In the genomic region with DNA sequence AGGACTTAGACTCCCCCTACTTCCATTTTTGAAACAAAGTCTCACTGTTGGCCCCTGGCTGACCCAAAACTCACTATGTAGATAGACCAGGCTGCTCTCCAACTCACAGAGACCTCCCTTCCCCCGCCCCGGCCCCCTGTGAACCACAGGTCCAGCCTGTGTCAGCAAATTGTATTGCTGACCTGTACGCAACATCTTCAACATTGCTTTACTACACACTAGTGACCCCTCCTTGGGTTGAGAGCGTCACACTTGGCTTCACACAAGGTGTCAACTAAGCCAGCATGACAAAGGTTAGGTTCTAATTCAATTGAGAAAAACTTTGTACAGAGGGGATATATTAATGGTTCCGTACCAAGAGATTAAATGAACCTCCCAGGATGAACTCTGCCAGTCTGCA, we compare ENCODE assay signal across 12 mouse cellular contexts. TPM values are rescaled to one million over a fixed set of nuclear protein-coding genes. Genes with fewer than 3 reads are reported as not detected.
A peak's percentile ranks its signal among the peaks of the same experiment; 100 is the strongest.
DNase-seq lines count a peak whose midpoint lies in the region; ATAC-seq lines count a peak whose summit lies in the region.
"Had no signal": no experiment of that assay in that cellular context is flagged by ENCODE, and none has a peak within 500 bp of the region (broad histone marks: within the 10 kb centered on the region; RNA-seq: fewer than 3 reads in every experiment).

No protein-coding gene starts in this region.

- no peak for DNase-seq in forebrain, embryonic 10.5 days (ENCODE audit: extremely low spot score, low spot score)
- DNase-seq in midbrain, embryonic 11.5 days (ENCODE audit: low spot score, missing footprints), result peak; percentile 72
- DNase-seq in kidney, postnatal 10 days, result peak; percentile 53
- DNase-seq in natural killer cell, adult 2 months (ENCODE audit: low spot score in 2 of 2), result no peak
- DNase-seq in left cerebral cortex, postnatal 36 days (ENCODE audit: low spot score in 2 of 2), result no peak
- DNase-seq: layer of hippocampus, postnatal 36 days; lung, adult 18-20 months had no signal

- intact Hi-C loops in left cerebral cortex, postnatal 36 days (cut with DNase I), result no loop called here

- 0 out of 2 replicates have a peak, but pooled peaks cover 5% of the 10 kb centered on the region for H3K36me3 ChIP-seq in forebrain, embryonic 13.5 days (ENCODE audit: poor library complexity, severe bottlenecking)
- H3K36me3 ChIP-seq in forebrain, embryonic 10.5 days (replicated peaks), result peaks cover 14% of the 10 kb centered on the region
- no peaks in the 10 kb centered on the region for H3K36me3 ChIP-seq in midbrain, embryonic 11.5 days (ENCODE audit: control insufficient read depth, insufficient read depth, low read length)
- peaks cover 3% of the 10 kb centered on the region; the same call in 1 of the 2 replicates for H3K36me3 ChIP-seq in midbrain, embryonic 13.5 days
- no peaks in the 10 kb centered on the region for H3K36me3 ChIP-seq in liver, embryonic 15.5 days (replicated peaks)
- H3K36me3 ChIP-seq: hindbrain, embryonic 13.5 days had no signal

- 93% methylated on average over 5 of the region's 5 CpGs for WGBS in forebrain, embryonic 13.5 days
- WGBS in forebrain, embryonic 10.5 days, result 92% methylated on average over 5 of the region's 5 CpGs
- 95% methylated on average over 5 of the region's 5 CpGs for WGBS in midbrain, embryonic 11.5 days
- WGBS in midbrain, embryonic 13.5 days, result 96% methylated on average over 5 of the region's 5 CpGs
- WGBS in liver, embryonic 15.5 days (ENCODE audit: insufficient replicate concordance), result 83% methylated on average over 5 of the region's 5 CpGs

- H3K9me3 ChIP-seq in forebrain, embryonic 13.5 days (replicated peaks), result no peaks in the 10 kb centered on the region
- no peaks in the 10 kb centered on the region for H3K9me3 ChIP-seq in forebrain, embryonic 10.5 days
- H3K9me3 ChIP-seq in midbrain, embryonic 11.5 days (ENCODE audit: control insufficient read depth, low read length), result no peaks in the 10 kb centered on the region
- no peaks in the 10 kb centered on the region for H3K9me3 ChIP-seq in midbrain, embryonic 13.5 days
- no peaks in the 10 kb centered on the region for H3K9me3 ChIP-seq in liver, embryonic 15.5 days (replicated peaks)
- H3K9me3 ChIP-seq: hindbrain, embryonic 13.5 days had no signal

- H3K4me2 ChIP-seq in forebrain, embryonic 13.5 days, result 0 out of 2 replicates have a peak overlapping the region, but pooled peaks have one; percentile 69
- H3K4me2 ChIP-seq in midbrain, embryonic 11.5 days, result no peak overlapping the region
- H3K4me2 ChIP-seq in midbrain, embryonic 13.5 days (replicated peaks), result no peak overlapping the region
- H3K4me2 ChIP-seq in liver, embryonic 15.5 days, result no peak overlapping the region

- H3K27ac ChIP-seq in forebrain, embryonic 13.5 days, result no peak overlapping the region
- H3K27ac ChIP-seq in forebrain, embryonic 10.5 days, result no peak overlapping the region
- no peak overlapping the region for H3K27ac ChIP-seq in midbrain, embryonic 11.5 days (ENCODE audit: low read depth, low read length)
- no peak overlapping the region for H3K27ac ChIP-seq in midbrain, embryonic 13.5 days
- no peak overlapping the region for H3K27ac ChIP-seq in liver, embryonic 15.5 days (replicated peaks)
- H3K27ac ChIP-seq: hindbrain, embryonic 13.5 days had no signal

- no peak overlapping the region for H3K4me3 ChIP-seq in forebrain, embryonic 13.5 days
- H3K4me3 ChIP-seq in forebrain, embryonic 10.5 days, result no peak overlapping the region
- H3K4me3 ChIP-seq in midbrain, embryonic 11.5 days (ENCODE audit: low read depth, low read length), result no peak overlapping the region
- H3K4me3 ChIP-seq in midbrain, embryonic 13.5 days (replicated peaks), result no peak overlapping the region
- peak overlapping the region; percentile 93; the same call in 1 of the 2 replicates for H3K4me3 ChIP-seq in liver, embryonic 15.5 days (replicated peaks)

- H3K9ac ChIP-seq in forebrain, embryonic 13.5 days, result no peak overlapping the region
- H3K9ac ChIP-seq in midbrain, embryonic 11.5 days (ENCODE audit: low read length), result no peak overlapping the region
- H3K9ac ChIP-seq in midbrain, embryonic 13.5 days (replicated peaks), result no peak overlapping the region
- no peak overlapping the region for H3K9ac ChIP-seq in liver, embryonic 15.5 days
- H3K9ac ChIP-seq: hindbrain, embryonic 13.5 days had no signal

- ATAC-seq in forebrain, embryonic 13.5 days, result no peak
- ATAC-seq in midbrain, embryonic 11.5 days (ENCODE audit: low FRiP score), result no peak
- ATAC-seq in midbrain, embryonic 13.5 days, result no peak
- no peak for ATAC-seq in liver, embryonic 15.5 days (ENCODE audit: insufficient read depth)
- ATAC-seq: intestine, postnatal 0 days had no signal

- H3K4me1 ChIP-seq in forebrain, embryonic 13.5 days, result peaks cover 17% of the 10 kb centered on the region
- peaks cover 15% of the 10 kb centered on the region for H3K4me1 ChIP-seq in forebrain, embryonic 10.5 days
- H3K4me1 ChIP-seq in midbrain, embryonic 11.5 days (ENCODE audit: control insufficient read depth, insufficient read depth, low read length), result peaks cover 6% of the 10 kb centered on the region
- peaks cover 13% of the 10 kb centered on the region for H3K4me1 ChIP-seq in midbrain, embryonic 13.5 days (replicated peaks)
- H3K4me1 ChIP-seq in liver, embryonic 15.5 days (replicated peaks), result peaks cover 27% of the 10 kb centered on the region

- no peaks in the 10 kb centered on the region for H3K27me3 ChIP-seq in forebrain, embryonic 13.5 days
- H3K27me3 ChIP-seq in forebrain, embryonic 10.5 days (ENCODE audit: poor library complexity, severe bottlenecking), result peaks cover 8% of the 10 kb centered on the region
- H3K27me3 ChIP-seq in midbrain, embryonic 11.5 days (ENCODE audit: control insufficient read depth, insufficient read depth, low read length), result no peaks in the 10 kb centered on the region
- peaks cover 4% of the 10 kb centered on the region; the same call in 1 of the 2 replicates for H3K27me3 ChIP-seq in midbrain, embryonic 13.5 days
- peaks cover 25% of the 10 kb centered on the region for H3K27me3 ChIP-seq in liver, embryonic 15.5 days
- H3K27me3 ChIP-seq: hindbrain, embryonic 13.5 days had no signal

RNA-seq across cellular contexts. Expression of gene Glg1, which starts 1.2 kb away (rescaled TPM):
- 57.0 and 61.3 TPM in 2 replicates for polyA plus RNA-seq in forebrain, embryonic 13.5 days (2015; fragmentation: Nextera tagmentation; extraction: Ambion mirVana)
- 53.0 and 57.0 TPM in 2 replicates for polyA plus RNA-seq in forebrain, embryonic 10.5 days (2016; fragmentation: Nextera tagmentation; extraction: Ambion mirVana)
- polyA plus RNA-seq in midbrain, embryonic 11.5 days (2014; fragmentation: Nextera tagmentation; extraction: Ambion mirVana), result 76.6 and 82.4 TPM in 2 replicates
- 67.4 and 77.3 TPM in 2 replicates for polyA plus RNA-seq in midbrain, embryonic 13.5 days (2015; fragmentation: Nextera tagmentation; extraction: Ambion mirVana)
- 14.1 and 14.5 TPM in 2 replicates for polyA plus RNA-seq in liver, embryonic 15.5 days (2015; fragmentation: Nextera tagmentation; extraction: Ambion mirVana)
- 100 to 1,000 TPM; 144 to 150 TPM for total RNA-seq in left cerebral cortex, postnatal 36 days (2021)

RNA-seq across cellular contexts. Expression of gene Rfwd3, which starts 39.8 kb away (rescaled TPM):
- 47.9 and 52.6 TPM in 2 replicates for polyA plus RNA-seq in forebrain, embryonic 13.5 days (2015; fragmentation: Nextera tagmentation; extraction: Ambion mirVana)
- polyA plus RNA-seq in forebrain, embryonic 10.5 days (2016; fragmentation: Nextera tagmentation; extraction: Ambion mirVana), result 107 and 110 TPM in 2 replicates
- polyA plus RNA-seq in midbrain, embryonic 11.5 days (2014; fragmentation: Nextera tagmentation; extraction: Ambion mirVana), result 91.4 and 93.6 TPM in 2 replicates
- 36.3 and 37.5 TPM in 2 replicates for polyA plus RNA-seq in midbrain, embryonic 13.5 days (2015; fragmentation: Nextera tagmentation; extraction: Ambion mirVana)
- polyA plus RNA-seq in liver, embryonic 15.5 days (2015; fragmentation: Nextera tagmentation; extraction: Ambion mirVana), result 44.9 and 46.4 TPM in 2 replicates
- total RNA-seq in left cerebral cortex, postnatal 36 days (2021), result 10 to 100 TPM; 20.2 to 20.5 TPM

Comparison
In these comparisons a context has a peak if more than half of its experiments do, and no peak if none do; other contexts are left out.
1. DNase-seq: peak in midbrain, embryonic 11.5 days (single experiment) and kidney, postnatal 10 days (single experiment); none in forebrain, embryonic 10.5 days (single experiment), natural killer cell, adult 2 months (0 of 2) and left cerebral cortex, postnatal 36 days (0 of 2).